Mouse (Mus musculus) heart, adult 2 months (tissue): ENCODE data around the gene Litaf. TPM values are rescaled to one million over a fixed set of nuclear protein-coding genes. Genes with fewer than 3 reads are reported as not detected.
A peak's percentile ranks its signal among the peaks of the same experiment; 100 is the strongest.

Experiments
- DNase-seq, 2 experiments: peaks; one replicate each; pipeline ENCODE4 v3.0.0; 2021
- H3K27ac ChIP-seq: fragments of 200-600 bp; 2 replicates; pipeline ENCODE4 v1.8.1; 2022
- H3K27me3 ChIP-seq: fragments of 200-500 bp; 2 replicates; pipeline ENCODE4 v1.6.1; 2012; ENCODE audit warnings: mild to moderate bottlenecking, low read length, inconsistent platforms, mixed read lengths; ENCODE audit not compliant: control insufficient read depth, insufficient read depth
- H3K36me3 ChIP-seq: fragments of 200-500 bp; 2 replicates; pipeline ENCODE4 v1.6.1; 2012; ENCODE audit warnings: low read length, inconsistent platforms; ENCODE audit not compliant: control insufficient read depth, insufficient read depth
- H3K4me1 ChIP-seq: fragments of 200-500 bp; 2 replicates; pipeline ENCODE4 v1.6.1; 2011; ENCODE audit warnings: low read length; ENCODE audit not compliant: control insufficient read depth, insufficient read depth
- H3K4me3 ChIP-seq: fragments of 200-600 bp; 2 replicates; pipeline ENCODE4 v1.8.1; 2022
- H3K79me2 ChIP-seq: fragments of 200-500 bp; replicated peaks from 2 replicates; pipeline ENCODE4 v1.6.1; 2012; ENCODE audit warnings: mild to moderate bottlenecking, inconsistent platforms, low read length, moderate library complexity, mixed read lengths; ENCODE audit not compliant: control insufficient read depth, insufficient read depth
- H3K9ac ChIP-seq: fragments of 200-500 bp; 2 replicates; pipeline ENCODE4 v1.6.1; 2012; ENCODE audit warnings: low read depth, mild to moderate bottlenecking, control low read depth, inconsistent platforms, low read length, mixed read lengths
- CTCF ChIP-seq: fragments of 200-600 bp; IDR thresholded peaks from 2 replicates; pipeline ENCODE4 v1.8.1; 2022; ENCODE audit warnings: antibody characterized with exemption, mild to moderate bottlenecking, moderate library complexity
- EP300 ChIP-seq: fragments of 200-500 bp; IDR thresholded peaks from 2 replicates; pipeline ENCODE4 v1.6.1; 2011; ENCODE audit warnings: low read depth, low read length, control low read depth; ENCODE audit not compliant: insufficient read depth
- POLR2A ChIP-seq: fragments of 200-500 bp; IDR thresholded peaks from 2 replicates; pipeline ENCODE4 v1.6.1; 2011; ENCODE audit warnings: mild to moderate bottlenecking, low read depth, low read length, control low read depth; ENCODE audit not compliant: insufficient read depth
- WGBS: fragments of 180-500 bp; shearing (Covaris S2); methylation state at CpG from one replicate; pipeline ENCODE4 v1.1.7; 2018; 5-methylcytosine and 5-hydroxymethylcytosine counted together
- intact Hi-C: fragments of 180-260 bp; cut with DNase I; formaldehyde crosslinking; loops from one replicate; pipeline ENCODE4 v1.15.1; 2025
- polyA plus RNA-seq: library from polyadenylated mRNA; depleted of rRNA; stranded (reverse); fragments of >200 nt; gene quantifications from 2 replicates; pipeline ENCODE4 v1.2.3, GENCODE M21; 2012
- total RNA-seq, 2 experiments: library from RNA; stranded (reverse); gene quantifications; 2 replicates each; pipeline ENCODE4 v1.2.3; 2021

The Litaf gene
- total and polyA plus RNA-seq, 3 experiments = 19.6 to 47.3 (median 25.0) TPM

- Histone ChIP-seq H3K4me3 (no peak overlapping the region), H3K4me1 (peaks cover 20% of the 10 kb centered on the region), H3K27me3 (no peaks in the 10 kb centered on the region), H3K36me3 (peaks cover 3% of the 10 kb centered on the region), H3K27ac (no peak overlapping the region), H3K79me2 (no peaks in the 10 kb centered on the region), H3K9ac (no peak overlapping the region)
- DNase-seq = no peak
- intact Hi-C loops = no loop called here
- WGBS = 89% methylated on average over 6 of the region's 6 CpGs
- TF ChIP-seq CTCF (no peak), EP300 (no peak), POLR2A (no peak)
These were observed 1.2 kb downstream of the Litaf start for GRCm38 (mm10) chr16:11064742-11065141.

- WGBS = 88% methylated on average over 4 of the region's 4 CpGs
- no peak overlapping the region for H3K9ac ChIP-seq
- no peak for DNase-seq
- no peak overlapping the region for H3K4me3 ChIP-seq
- no peaks in the 10 kb centered on the region for H3K79me2 ChIP-seq
- no peak overlapping the region for H3K27ac ChIP-seq
- H3K36me3 ChIP-seq = peaks cover 3% of the 10 kb centered on the region
- TF ChIP-seq POLR2A (no peak), EP300 (no peak), CTCF (no peak)
- H3K4me1 ChIP-seq = peaks cover 17% of the 10 kb centered on the region
- intact Hi-C loops = no loop called here
- H3K27me3 ChIP-seq = no peaks in the 10 kb centered on the region
These were observed 1.6 kb downstream of the Litaf start for GRCm38 (mm10) chr16:11064341-11064740.

- Histone ChIP-seq H3K36me3 (peaks cover 3% of the 10 kb centered on the region), H3K4me1 (peaks cover 14% of the 10 kb centered on the region), H3K4me3 (peak overlapping the region; percentile 9), H3K27ac (peak overlapping the region; percentile 89), H3K27me3 (no peaks in the 10 kb centered on the region), H3K79me2 (no peaks in the 10 kb centered on the region), H3K9ac (peak overlapping the region; percentile 34)
- TF ChIP-seq POLR2A = peak; percentile 47
- TF ChIP-seq CTCF = no peak
- TF ChIP-seq EP300 = peak; percentile 78; the same call in 1 of the 2 replicates
- peak; percentile 90 to 92 for DNase-seq
- WGBS = 16% methylated on average over 13 of the region's 13 CpGs
- intact Hi-C loops = loop anchor here (2.0 kb wide), 1 partner anchor 16 kb away; no protein-coding TSS in a partner anchor
These were observed 2.9 kb downstream of the Litaf start for GRCm38 (mm10) chr16:11062794-11063721.

GRCm38 (mm10) chr16:11060645-11061044 lies 5.3 kb downstream of the Litaf start, which contains the start of gene Snn:
TSS of gene Snn (plus strand) at chr16:11060945.
- Histone ChIP-seq H3K79me2 (no peaks in the 10 kb centered on the region), H3K9ac (no peak within 1 kb of the TSS), H3K4me1 (peaks cover 12% of the 10 kb centered on the region), H3K27me3 (no peaks in the 10 kb centered on the region), H3K36me3 (peaks cover 3% of the 10 kb centered on the region), H3K4me3 (no peak within 1 kb of the TSS), H3K27ac (no peak within 1 kb of the TSS)
- 90% methylated on average over 4 of the region's 4 CpGs for WGBS
- DNase-seq = no peak
- intact Hi-C loops = no loop called here
- no peak for TF ChIP-seq CTCF
- no peak for TF ChIP-seq EP300
- TF ChIP-seq POLR2A = no peak

GRCm38 (mm10) chr16:11055916-11056315 lies 10.0 kb downstream of the Litaf start:
- WGBS = 90% methylated on average over 5 of the region's 5 CpGs
- no peak for DNase-seq
- H3K4me3 ChIP-seq = no peak overlapping the region
- no peaks in the 10 kb centered on the region for H3K79me2 ChIP-seq
- no peaks in the 10 kb centered on the region for H3K36me3 ChIP-seq
- H3K27me3 ChIP-seq = no peaks in the 10 kb centered on the region
- intact Hi-C loops = no loop called here
- no peak overlapping the region for H3K9ac ChIP-seq
- H3K4me1 ChIP-seq = no peaks in the 10 kb centered on the region
- no peak overlapping the region for H3K27ac ChIP-seq
- TF ChIP-seq EP300 (no peak), POLR2A (no peak), CTCF (no peak)

GRCm38 (mm10) chr16:11054871-11055270 lies 11.1 kb downstream of the Litaf start:
- Histone ChIP-seq H3K27me3 (no peaks in the 10 kb centered on the region), H3K36me3 (no peaks in the 10 kb centered on the region), H3K9ac (no peak overlapping the region), H3K27ac (no peak overlapping the region), H3K4me3 (no peak overlapping the region), H3K4me1 (no peaks in the 10 kb centered on the region), H3K79me2 (no peaks in the 10 kb centered on the region)
- 56% methylated on average over 6 of the region's 6 CpGs for WGBS
- no peak for DNase-seq
- TF ChIP-seq POLR2A = no peak
- TF ChIP-seq CTCF = peak; percentile 8; the same call in 1 of the 2 replicates
- no peak for TF ChIP-seq EP300
- intact Hi-C loops = no loop called here
